Mouse (Mus musculus) MEL (cell line): ENCODE results near the gene Opalin. TPM values are rescaled to one million over a fixed set of nuclear protein-coding genes. Genes with fewer than 3 reads are reported as not detected.

Source experiments
- DNase-seq: peaks from one replicate; pipeline ENCODE4 v3.0.0; 2011; ENCODE audit warnings: low read depth, low spot score
- H3K27ac ChIP-seq: 2 replicates; pipeline ENCODE4 v1.5.1; 2012; ENCODE audit warnings: low read depth, mild to moderate bottlenecking, control low read depth, low read length, moderate library complexity; ENCODE audit not compliant: control insufficient read depth
- H3K27me3 ChIP-seq, 2 experiments: fragments of 150-350 bp in 1 of 2; sonication (generic) in 1 of 2; 2 replicates each; pipeline ENCODE4 v1.6.1; 2012; ENCODE audit warnings: low read length in 2 of 2, mild to moderate bottlenecking in 2 of 2, improper control_type of control experiment in 1 of 2, moderate library complexity in 1 of 2; ENCODE audit not compliant: insufficient read depth in 2 of 2, control insufficient read depth in 1 of 2
- H3K36me3 ChIP-seq, 2 experiments: 2 replicates each; pipeline ENCODE4 v1.6.1; 2012 to 2014; ENCODE audit warnings: low read length in 2 of 2, improper control_type of control experiment in 1 of 2, inconsistent platforms in 1 of 2, mild to moderate bottlenecking in 1 of 2; ENCODE audit not compliant: insufficient read depth in 2 of 2, control insufficient read depth in 1 of 2
- H3K4me1 ChIP-seq, 2 experiments: fragments of 150-350 bp in 1 of 2; sonication (generic) in 1 of 2; 2 replicates each; pipeline ENCODE4 v1.6.1; 2012; ENCODE audit warnings: low read length in 2 of 2, improper control_type of control experiment in 1 of 2, mild to moderate bottlenecking in 1 of 2; ENCODE audit not compliant: insufficient read depth in 2 of 2, control insufficient read depth in 1 of 2
- H3K4me3 ChIP-seq, 2 experiments: fragments of 150-350 bp in 1 of 2; sonication (generic) in 1 of 2; 2 replicates each; pipeline ENCODE4 v1.5.1; 2012; ENCODE audit warnings: low read depth in 2 of 2, low read length in 2 of 2, mild to moderate bottlenecking in 2 of 2, moderate library complexity in 2 of 2, control low read depth in 1 of 2, improper control_type of control experiment in 1 of 2; ENCODE audit not compliant: control insufficient read depth in 1 of 2, insufficient read depth in 1 of 2
- H3K79me2 ChIP-seq: 2 replicates; pipeline ENCODE4 v1.6.1; 2012; ENCODE audit warnings: mild to moderate bottlenecking, low read length, moderate library complexity; ENCODE audit not compliant: control insufficient read depth, poor library complexity, insufficient read depth
- H3K9ac ChIP-seq: 2 replicates; pipeline ENCODE4 v1.6.1; 2012; ENCODE audit warnings: low read depth, mild to moderate bottlenecking, control low read depth, low read length, moderate library complexity; ENCODE audit not compliant: control insufficient read depth, poor library complexity, severe bottlenecking
- H3K9me3 ChIP-seq: fragments of 150-350 bp; sonication (generic); replicated peaks from 2 replicates; pipeline ENCODE4 v1.6.1; 2012; ENCODE audit warnings: mild to moderate bottlenecking, low read length, improper control_type of control experiment, moderate library complexity; ENCODE audit not compliant: insufficient read depth
- BHLHE40 ChIP-seq: IDR thresholded peaks from 2 replicates; pipeline ENCODE4 v1.6.1; 2012; ENCODE audit warnings: low read depth, mild to moderate bottlenecking, inconsistent platforms, low read length, improper control_type of control experiment, borderline replicate concordance
- CHD1 ChIP-seq: IDR thresholded peaks from 2 replicates; pipeline ENCODE4 v1.6.1; 2012; ENCODE audit warnings: low read depth, mild to moderate bottlenecking, inconsistent platforms, low read length, improper control_type of control experiment
- CHD2 ChIP-seq: IDR thresholded peaks from 2 replicates; pipeline ENCODE4 v1.6.1; 2011; ENCODE audit warnings: low read length, improper control_type of control experiment
- CTCF ChIP-seq, 3 experiments: IDR thresholded peaks in 2 of 3; conservative IDR thresholded peaks in 1 of 3; 2 replicates each; pipeline ENCODE4 v1.5.1; 2011 to 2012; ENCODE audit warnings: low read length in 3 of 3, low read depth in 2 of 3, mild to moderate bottlenecking in 2 of 3, improper control_type of control experiment in 1 of 3, inconsistent platforms in 1 of 3, mixed read lengths in 1 of 3, moderate library complexity in 1 of 3; ENCODE audit not compliant: control insufficient read depth in 1 of 3, insufficient read depth in 1 of 3, poor library complexity in 1 of 3, severe bottlenecking in 1 of 3
- ELF1 ChIP-seq: IDR thresholded peaks from 2 replicates; pipeline ENCODE4 v1.6.1; 2014; ENCODE audit warnings: low read depth, mild to moderate bottlenecking, inconsistent platforms, low read length, improper control_type of control experiment, moderate library complexity
- ETS1 ChIP-seq: IDR thresholded peaks from 2 replicates; pipeline ENCODE4 v1.6.1; 2012; ENCODE audit warnings: low read depth, mild to moderate bottlenecking, inconsistent platforms, low read length, improper control_type of control experiment, moderate library complexity
- GATA1 ChIP-seq: IDR thresholded peaks from 2 replicates; pipeline ENCODE4 v1.6.1; 2011; ENCODE audit warnings: low read depth, low read length, improper control_type of control experiment
- HCFC1 ChIP-seq: IDR thresholded peaks from 2 replicates; pipeline ENCODE4 v1.6.1; 2012; ENCODE audit warnings: low read depth, mild to moderate bottlenecking, inconsistent platforms, low read length, improper control_type of control experiment, moderate library complexity
- JUND ChIP-seq: IDR thresholded peaks from 2 replicates; pipeline ENCODE4 v1.6.1; 2011; ENCODE audit warnings: low read depth, mild to moderate bottlenecking, improper control_type of control experiment, low read length
- KAT2A ChIP-seq: conservative IDR thresholded peaks from 2 replicates; pipeline ENCODE4 v1.6.1; 2012; ENCODE audit warnings: low read depth, low read length, improper control_type of control experiment, inconsistent platforms
- MAZ ChIP-seq: IDR thresholded peaks from 2 replicates; pipeline ENCODE4 v1.6.1; 2012; ENCODE audit warnings: low read depth, mild to moderate bottlenecking, inconsistent platforms, low read length, improper control_type of control experiment
- MEF2A ChIP-seq: IDR thresholded peaks from 2 replicates; pipeline ENCODE4 v1.6.1; 2014; ENCODE audit warnings: low read depth, mild to moderate bottlenecking, inconsistent platforms, low read length, improper control_type of control experiment; ENCODE audit not compliant: poor library complexity, insufficient replicate concordance, severe bottlenecking; ENCODE audit errors: extremely low read depth
- MXI1 ChIP-seq: IDR thresholded peaks from 2 replicates; pipeline ENCODE4 v1.6.1; 2011; ENCODE audit warnings: mild to moderate bottlenecking, low read depth, low read length, improper control_type of control experiment
- MYB ChIP-seq: IDR thresholded peaks from 2 replicates; pipeline ENCODE4 v1.6.1; 2011; ENCODE audit warnings: mild to moderate bottlenecking, low read depth, low read length, improper control_type of control experiment
- MYC ChIP-seq: IDR thresholded peaks from 2 replicates; pipeline ENCODE4 v1.6.1; 2011; ENCODE audit warnings: low read depth, mild to moderate bottlenecking, low read length, improper control_type of control experiment, moderate library complexity
- NRF1 ChIP-seq: IDR thresholded peaks from 2 replicates; pipeline ENCODE4 v1.6.1; 2014; ENCODE audit warnings: low read depth, mild to moderate bottlenecking, inconsistent platforms, low read length, improper control_type of control experiment, moderate library complexity; ENCODE audit not compliant: poor library complexity, insufficient read depth, severe bottlenecking
- POLR2AphosphoS5 ChIP-seq: IDR thresholded peaks from 2 replicates; pipeline ENCODE4 v1.6.1; 2012; ENCODE audit warnings: low read depth, borderline replicate concordance, mild to moderate bottlenecking, inconsistent platforms, low read length, moderate library complexity, mixed read lengths
- SMC3 ChIP-seq: IDR thresholded peaks from 2 replicates; pipeline ENCODE4 v1.6.1; 2011; ENCODE audit warnings: low read depth, low read length, improper control_type of control experiment
- TAL1 ChIP-seq: IDR thresholded peaks from 2 replicates; pipeline ENCODE4 v1.6.1; 2012; ENCODE audit warnings: mild to moderate bottlenecking, inconsistent platforms, low read length, moderate library complexity, mixed read lengths
- TBP ChIP-seq: IDR thresholded peaks from 2 replicates; pipeline ENCODE4 v1.8.0; 2011; ENCODE audit warnings: low read depth, low read length, improper control_type of control experiment
- TCF12 ChIP-seq: IDR thresholded peaks from 2 replicates; pipeline ENCODE4 v1.6.1; 2014; ENCODE audit warnings: low read depth, mild to moderate bottlenecking, inconsistent platforms, low read length, improper control_type of control experiment, moderate library complexity
- ZC3H11A ChIP-seq: IDR thresholded peaks from 2 replicates; pipeline ENCODE4 v1.6.1; 2012; ENCODE audit warnings: low read depth, mild to moderate bottlenecking, inconsistent platforms, low read length, improper control_type of control experiment
- ZMIZ1 ChIP-seq: IDR thresholded peaks from 2 replicates; pipeline ENCODE4 v1.6.1; 2012; ENCODE audit warnings: low read depth, mild to moderate bottlenecking, inconsistent platforms, low read length, improper control_type of control experiment, moderate library complexity
- polyA plus RNA-seq, 2 experiments: library from polyadenylated mRNA; stranded (reverse) in 1 of 2; unstranded in 1 of 2; fragments of >175 nt in 1 of 2; fragments of >200 nt in 1 of 2; gene quantifications; 2 replicates each; pipeline versions ENCODE4 v1.2.1 to v1.2.4; 2012; ENCODE audit warnings: low replicate concordance in 2 of 2, low read depth in 1 of 2; ENCODE audit not compliant: insufficient read length in 2 of 2, insufficient read depth in 1 of 2, missing spikeins in 1 of 2
- total RNA-seq: library from RNA; depleted of rRNA; stranded (reverse); fragments of 300-350 nt; gene quantifications from 2 replicates; pipeline ENCODE4 v1.2.3, GENCODE M21; 2012

The Opalin gene
- total and polyA plus RNA-seq, 3 experiments = not detected

DNA sequence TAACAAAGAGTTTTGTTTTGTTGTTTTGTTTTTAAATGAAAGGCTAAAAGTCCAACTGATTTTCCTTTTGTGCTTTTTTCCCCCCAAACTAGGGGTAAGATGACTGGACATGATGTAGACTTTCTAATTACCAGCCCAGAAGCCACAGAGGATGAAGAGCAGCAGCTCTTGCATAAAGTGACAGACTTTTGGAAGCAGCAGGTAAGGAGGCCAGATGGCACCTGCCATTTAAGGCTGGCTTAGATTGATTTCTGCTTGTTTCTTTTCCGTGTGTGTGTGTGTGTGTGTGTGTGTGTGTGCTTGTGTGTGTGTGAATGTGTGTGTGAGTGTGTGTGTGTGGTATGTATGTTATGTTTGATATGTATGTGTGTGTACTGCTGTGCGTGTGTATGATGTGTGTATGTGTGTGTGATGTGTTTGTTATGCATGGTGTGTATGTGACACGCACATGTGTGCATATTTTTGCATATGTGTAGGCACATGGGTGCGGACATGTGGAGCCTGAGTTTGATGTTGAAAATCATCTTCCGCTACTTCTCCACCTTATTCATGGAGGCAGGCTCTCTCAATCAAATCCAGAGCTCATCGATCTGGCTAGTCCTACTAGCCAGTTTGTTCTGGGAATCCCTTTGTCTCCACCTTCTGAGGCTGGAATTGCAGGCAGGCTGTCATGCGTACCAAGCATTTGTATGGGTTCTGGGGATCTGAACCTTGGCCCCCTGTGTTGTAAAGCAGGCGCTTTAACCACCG lies 29.3 kb downstream of the Opalin start:
- H3K4me1 ChIP-seq = no peaks in the 10 kb centered on the region
- no peak for DNase-seq
- H3K27ac ChIP-seq = no peak overlapping the region
- no peak overlapping the region for H3K4me3 ChIP-seq
- H3K9ac ChIP-seq = no peak overlapping the region
- H3K79me2 ChIP-seq = no peaks in the 10 kb centered on the region
- TF ChIP-seq BHLHE40 (no peak), MEF2A (no peak), MAZ (no peak), TBP (no peak), HCFC1 (no peak), JUND (no peak), GATA1 (no peak), MYC (no peak), TAL1 (no peak), KAT2A (no peak), CHD2 (no peak), CHD1 (no peak), ZMIZ1 (no peak), CTCF (IDR thresholded peaks at IDR 0.05 in 2 of 3, conservative IDR thresholded peaks at IDR 0.05 in 1 of 3; ENCODE audit: control insufficient read depth in 1 of 3, insufficient read depth in 1 of 3, low read depth in 2 of 3, low read length in 3 of 3, poor library complexity in 1 of 3, severe bottlenecking in 1 of 3) (no peak), ETS1 (no peak), MXI1 (no peak), MYB (no peak), ZC3H11A (no peak), TCF12 (no peak)
- H3K36me3 ChIP-seq = no peaks in the 10 kb centered on the region
- H3K9me3 ChIP-seq = no peaks in the 10 kb centered on the region
- no peaks in the 10 kb centered on the region; a peak in 1 of 4 replicates for H3K27me3 ChIP-seq

DNA sequence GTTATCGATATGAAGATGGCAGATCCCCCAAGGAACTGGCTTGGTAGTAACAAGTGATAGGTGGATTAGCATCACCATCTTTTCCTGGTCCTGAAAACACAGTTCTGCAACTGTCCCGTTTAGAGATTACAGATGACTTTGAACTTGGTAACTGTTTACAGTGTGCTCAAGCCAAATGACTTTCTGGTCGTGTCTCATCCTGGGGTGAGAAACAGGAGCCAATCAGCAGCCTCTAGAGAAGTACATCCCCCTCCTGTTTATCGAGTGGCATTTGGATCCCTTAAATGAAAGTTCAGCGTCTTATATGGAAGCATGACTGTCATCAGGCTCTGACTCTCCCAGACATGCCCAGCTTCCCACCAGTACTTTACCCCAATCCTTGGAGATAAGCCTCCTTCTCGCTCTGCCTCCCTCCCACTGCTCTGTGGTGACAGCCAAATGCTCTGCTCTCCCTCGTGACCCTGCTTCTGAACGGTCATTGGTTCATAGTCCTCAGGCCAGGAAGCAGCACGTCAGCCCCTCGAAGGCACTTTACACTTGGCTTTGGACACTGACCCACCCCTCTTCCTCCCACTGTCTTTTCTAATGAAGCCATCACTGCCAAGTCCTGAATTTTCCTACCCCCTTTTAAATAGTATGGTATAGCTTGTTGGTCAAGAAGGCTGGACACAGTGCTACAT lies 31.7 kb downstream of the Opalin start:
- Histone ChIP-seq H3K4me1 (no peaks in the 10 kb centered on the region), H3K9me3 (no peaks in the 10 kb centered on the region), H3K27me3 (no peaks in the 10 kb centered on the region; a peak in 1 of 4 replicates), H3K4me3 (no peak overlapping the region), H3K79me2 (no peaks in the 10 kb centered on the region), H3K9ac (no peak overlapping the region), H3K36me3 (no peaks in the 10 kb centered on the region), H3K27ac (no peak overlapping the region)
- DNase-seq = no peak
- TF ChIP-seq CHD1 (no peak), TBP (no peak), ELF1 (no peak), NRF1 (no peak), CHD2 (no peak), ZC3H11A (no peak), MEF2A (no peak), CTCF (IDR thresholded peaks at IDR 0.05 in 2 of 3, conservative IDR thresholded peaks at IDR 0.05 in 1 of 3; ENCODE audit: control insufficient read depth in 1 of 3, insufficient read depth in 1 of 3, low read depth in 2 of 3, low read length in 3 of 3, poor library complexity in 1 of 3, severe bottlenecking in 1 of 3) (no peak), POLR2AphosphoS5 (no peak), SMC3 (no peak), KAT2A (no peak)
